Mouse (Mus musculus) mouse embryonic stem cell (cell line): ENCODE results near the gene Usp18.

Experiments
- in situ Hi-C, 2 experiments: fragments of 300-500 bp; cut with MboI; formaldehyde crosslinking; loops; 1 replicate in 1 of 2; 3 replicates in 1 of 2; pipeline ENCODE4 v1.14.3; 2019 to 2020; ENCODE audit warnings: low sequenced_read_pairs in 2 of 2, low pct_unique_long_range_greater_than_20kb in 1 of 2, mixed read lengths in 1 of 2; ENCODE audit not compliant: unreplicated experiment in 1 of 2

Gene Usp18

DNA sequence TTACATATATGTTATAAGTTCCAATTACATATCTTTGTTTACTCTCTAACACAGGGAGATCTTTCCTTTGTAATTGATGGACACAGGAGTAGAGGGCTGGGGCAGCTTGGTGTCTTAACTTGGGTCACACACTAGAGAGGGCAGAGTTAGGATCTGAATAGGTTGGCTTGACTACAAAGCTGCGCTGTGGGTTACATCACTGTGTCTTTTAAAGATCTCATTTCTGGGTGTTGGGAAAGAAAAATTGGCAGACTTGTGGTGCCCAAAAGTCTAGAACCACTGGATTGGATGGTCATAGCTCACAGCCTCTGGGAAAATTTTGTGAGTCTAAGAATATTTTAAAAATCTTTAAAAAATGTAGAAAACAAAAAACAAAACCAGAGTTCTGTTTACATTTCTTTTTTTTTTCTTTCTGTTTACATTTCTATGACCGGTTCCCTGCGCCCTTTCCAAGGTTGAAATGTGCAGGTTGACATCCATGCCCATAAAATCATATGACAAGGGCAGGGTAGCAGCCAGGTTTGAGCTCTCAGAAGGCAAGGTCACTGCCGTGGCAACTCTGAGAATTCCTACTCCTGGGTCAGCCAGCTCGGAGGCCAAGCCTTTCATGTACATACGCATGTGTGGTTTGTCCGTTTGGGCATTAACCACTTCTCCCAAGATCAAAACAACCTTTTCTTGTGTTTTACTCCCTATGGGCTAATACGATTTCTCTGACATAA is 23.7 kb upstream of the Usp18 start:
- in situ Hi-C loops: no loop called here

DNA sequence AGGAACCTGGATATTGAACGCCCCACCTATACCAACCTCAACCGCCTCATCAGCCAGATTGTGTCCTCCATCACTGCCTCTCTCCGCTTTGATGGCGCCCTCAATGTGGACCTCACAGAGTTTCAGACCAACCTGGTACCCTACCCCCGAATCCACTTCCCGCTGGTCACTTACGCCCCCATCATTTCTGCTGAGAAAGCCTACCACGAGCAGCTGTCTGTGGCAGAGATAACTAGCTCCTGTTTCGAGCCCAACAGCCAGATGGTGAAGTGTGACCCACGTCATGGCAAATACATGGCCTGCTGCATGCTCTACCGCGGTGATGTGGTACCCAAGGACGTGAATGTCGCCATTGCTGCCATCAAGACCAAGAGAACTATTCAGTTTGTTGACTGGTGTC is 22.7 kb upstream of the Usp18 start:
- in situ Hi-C loops: no loop called here

DNA sequence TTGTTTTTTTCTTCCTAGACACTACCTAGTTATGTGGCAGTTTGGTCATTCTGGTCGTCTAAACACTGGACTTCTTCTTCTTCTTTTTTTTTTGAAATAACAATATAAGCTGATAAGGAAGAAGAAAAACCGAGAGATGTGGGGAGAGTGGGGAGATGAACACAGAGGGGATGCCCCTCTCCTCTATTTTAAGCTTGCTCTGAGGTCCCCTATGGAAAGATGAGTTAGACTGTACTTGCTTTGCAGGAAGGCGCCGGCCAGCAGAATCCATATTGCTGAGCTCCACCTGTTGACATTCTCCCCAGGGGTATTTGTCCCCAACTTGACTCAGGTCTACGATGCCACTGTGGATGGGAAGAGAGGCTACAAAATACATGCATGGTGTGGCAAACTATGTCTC is 21.6 kb upstream of the Usp18 start:
- in situ Hi-C loops: no loop called here

DNA sequence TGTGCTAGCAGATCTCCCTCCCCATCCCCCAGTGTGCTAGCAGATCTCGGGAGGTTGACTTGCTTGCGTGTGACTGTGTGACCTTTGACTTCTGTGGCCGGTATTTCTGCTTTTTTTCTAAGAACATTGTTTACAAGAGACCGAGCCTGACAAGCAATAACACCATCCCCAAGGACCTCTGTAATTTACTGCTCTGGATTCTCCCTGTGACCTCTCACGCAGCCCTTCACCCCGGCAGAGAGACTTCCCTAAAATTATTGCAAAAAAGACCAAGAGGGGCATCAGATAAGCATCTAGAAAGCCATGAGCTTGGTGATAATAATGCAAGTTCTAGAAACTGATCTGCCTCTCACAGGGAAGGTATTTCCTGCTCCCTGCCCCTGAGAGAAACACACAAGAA is 20.7 kb upstream of the Usp18 start:
- in situ Hi-C loops: no loop called here

DNA sequence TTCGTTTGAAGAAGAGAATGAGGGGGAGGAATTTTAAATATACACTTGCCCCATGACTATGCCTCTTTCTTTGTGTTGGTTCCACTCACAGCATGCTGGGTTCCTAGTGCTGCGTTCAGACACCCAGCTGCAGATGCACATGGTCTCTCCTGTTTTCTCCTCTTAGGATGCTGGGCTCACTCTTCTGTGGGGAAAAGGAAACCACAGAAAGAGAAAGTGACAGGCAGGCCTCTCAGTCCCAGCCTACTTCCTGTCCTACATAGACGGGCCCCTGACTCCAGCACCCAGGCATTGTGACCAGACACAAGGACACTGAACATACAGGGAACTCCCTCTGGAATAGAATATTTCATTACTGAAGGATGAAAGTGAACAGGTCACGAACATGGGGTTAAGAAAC is 19.7 kb upstream of the Usp18 start:
- in situ Hi-C loops: no loop called here

DNA sequence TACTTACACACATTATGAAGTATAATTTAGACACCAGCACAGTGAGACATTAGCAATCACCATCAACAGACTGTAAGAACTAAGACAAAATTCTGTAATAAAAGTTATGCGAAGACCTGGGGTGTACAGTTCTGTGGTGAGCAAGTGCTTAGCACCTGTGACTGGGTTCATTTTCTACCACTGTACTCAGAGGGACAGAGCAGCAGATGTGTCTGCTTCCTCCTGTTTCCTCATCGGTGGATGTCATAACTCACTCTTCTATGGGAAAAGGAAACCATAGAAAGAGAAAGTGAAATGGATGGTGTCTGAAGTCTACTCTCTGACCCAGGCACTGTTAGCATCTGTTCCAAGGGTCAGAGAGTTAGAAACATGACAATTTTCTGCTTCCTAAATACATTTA is 19.0 kb upstream of the Usp18 start:
- in situ Hi-C loops: no loop called here

DNA sequence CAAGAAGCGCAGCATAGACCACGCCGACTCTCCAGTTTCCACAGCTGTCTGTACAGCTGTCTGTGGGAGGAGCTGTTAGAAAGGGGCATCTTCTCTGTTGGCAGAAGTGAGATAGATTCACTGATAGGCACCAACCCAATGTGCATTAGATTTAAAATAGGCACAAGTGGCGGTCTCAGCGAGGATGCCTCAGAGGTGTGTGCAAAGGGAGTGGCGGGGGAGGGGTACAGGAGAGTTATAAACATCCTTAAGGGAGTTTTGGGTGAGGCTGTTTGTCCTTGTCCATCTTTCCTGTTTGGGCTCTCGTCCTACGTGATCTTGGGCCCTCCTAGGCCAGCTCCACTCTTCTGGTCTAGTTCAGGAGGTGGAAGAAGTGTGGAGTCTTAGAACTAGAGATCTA is 17.3 kb upstream of the Usp18 start:
- in situ Hi-C loops: no loop called here

DNA sequence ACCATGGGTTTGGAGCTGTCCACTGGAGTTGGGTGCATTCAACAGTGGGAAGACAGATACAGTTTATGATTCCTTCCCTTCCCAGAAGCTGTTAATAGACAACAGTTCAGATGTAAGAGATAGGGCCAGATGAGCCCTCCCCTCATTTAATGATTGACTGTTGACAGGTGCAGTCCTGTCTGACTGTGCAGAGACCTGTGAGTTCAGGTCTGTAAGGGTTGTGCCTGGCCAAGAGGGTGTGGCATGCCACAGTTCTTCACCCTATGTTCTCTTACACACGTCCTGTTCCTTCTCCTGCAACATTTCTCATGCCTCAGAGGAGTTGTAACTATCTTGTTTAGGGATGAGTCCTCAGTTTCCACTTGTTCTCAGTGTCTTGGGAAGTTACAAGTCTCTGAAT is 13.1 kb upstream of the Usp18 start:
- in situ Hi-C loops: no loop called here

DNA sequence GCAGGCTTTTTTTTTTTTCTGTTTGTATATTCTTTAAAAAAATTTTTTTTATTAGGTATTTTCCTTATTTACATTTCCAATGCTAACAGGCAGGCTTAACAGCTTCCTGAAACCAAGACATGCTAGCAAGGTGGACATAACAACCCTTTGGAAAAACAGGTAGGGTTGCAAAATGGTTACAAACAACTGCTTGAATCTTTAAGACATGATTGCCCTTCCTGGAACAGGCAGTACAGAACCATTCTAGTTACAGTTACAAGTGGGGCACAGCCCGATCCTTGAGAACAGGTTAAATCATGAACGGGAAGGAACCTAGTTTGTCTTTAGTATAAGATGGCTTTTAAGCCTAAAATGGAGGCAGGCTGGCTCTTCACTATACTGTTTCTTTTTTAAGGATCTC is 9.3 kb upstream of the Usp18 start:
- in situ Hi-C loops: no loop called here

DNA sequence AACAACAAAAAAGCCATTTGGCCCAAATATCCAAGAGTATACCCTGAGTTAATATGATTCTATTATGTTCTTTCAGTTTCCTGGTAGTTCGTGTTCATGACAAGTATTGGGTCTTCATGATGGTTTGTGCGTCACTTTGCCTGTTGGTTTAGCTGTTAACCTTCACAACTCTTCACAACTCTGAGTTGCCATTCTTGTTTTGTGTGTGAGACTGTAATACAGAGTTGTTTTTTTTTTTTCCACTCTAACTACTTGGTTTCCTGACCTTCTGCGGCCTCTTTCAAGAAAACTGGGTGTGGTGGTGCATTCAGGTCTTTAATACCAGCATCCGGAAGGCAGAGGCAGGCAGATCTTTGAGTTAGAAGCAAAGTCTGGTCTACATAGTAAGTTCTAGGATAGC is 7.5 kb upstream of the Usp18 start:
- in situ Hi-C loops: no loop called here

DNA sequence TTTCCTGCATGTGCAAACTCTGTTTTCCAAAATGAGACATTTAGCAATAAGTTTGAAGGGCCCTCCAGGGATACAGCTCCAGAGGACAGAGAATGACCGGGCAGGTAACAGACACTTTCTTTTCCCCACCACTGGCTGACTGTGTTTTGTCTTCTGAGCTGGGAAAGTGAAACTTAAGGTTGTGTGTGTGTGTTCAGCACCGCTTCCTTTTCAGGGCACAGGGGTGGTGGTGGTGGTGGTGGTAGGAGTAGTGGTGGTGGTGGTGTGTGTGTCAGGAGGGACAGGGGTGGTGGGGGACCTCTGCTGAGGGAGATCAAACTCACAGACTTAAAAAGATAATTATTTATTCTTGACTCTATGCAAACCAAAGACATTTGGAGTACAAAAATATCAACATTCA is 3.9 kb upstream of the Usp18 start:
- in situ Hi-C loops: no loop called here

DNA sequence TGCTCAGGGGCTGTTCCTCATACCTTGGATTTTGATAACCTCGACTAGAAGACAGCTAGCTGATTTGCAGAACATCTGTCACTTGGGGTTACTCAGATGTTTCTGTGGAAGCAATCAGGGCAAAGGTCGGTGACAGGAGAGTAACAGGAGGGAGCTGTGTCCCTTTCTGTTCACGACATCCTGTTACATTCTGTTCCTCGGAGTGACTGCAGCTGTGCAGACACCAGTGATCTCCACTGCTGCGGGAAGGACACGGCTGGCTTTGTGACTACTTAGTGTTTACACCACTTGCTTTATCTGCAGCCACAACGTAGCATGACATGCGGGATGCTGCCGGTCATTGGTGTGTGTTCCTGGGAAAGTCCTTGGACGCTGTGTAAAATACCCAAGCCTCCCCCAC is 2.5 kb upstream of the Usp18 start:
- in situ Hi-C loops: no loop called here

DNA sequence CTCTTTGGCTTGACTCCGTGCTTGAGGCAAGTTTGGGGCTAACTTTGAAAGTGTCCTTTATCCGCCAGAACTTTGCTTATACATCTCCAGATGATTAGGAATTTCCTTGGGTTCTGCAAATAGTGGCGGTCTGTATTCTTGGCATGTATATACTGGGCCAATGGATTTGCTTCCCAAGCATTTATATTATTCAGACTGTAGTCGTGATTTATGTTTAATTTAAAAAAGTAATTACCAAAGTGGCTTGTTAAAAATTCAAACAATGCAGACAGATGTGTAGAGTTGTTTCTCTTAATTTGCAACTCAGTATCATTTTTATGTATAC is 293 bp downstream of the Usp18 start:
- in situ Hi-C loops: no loop called here

DNA sequence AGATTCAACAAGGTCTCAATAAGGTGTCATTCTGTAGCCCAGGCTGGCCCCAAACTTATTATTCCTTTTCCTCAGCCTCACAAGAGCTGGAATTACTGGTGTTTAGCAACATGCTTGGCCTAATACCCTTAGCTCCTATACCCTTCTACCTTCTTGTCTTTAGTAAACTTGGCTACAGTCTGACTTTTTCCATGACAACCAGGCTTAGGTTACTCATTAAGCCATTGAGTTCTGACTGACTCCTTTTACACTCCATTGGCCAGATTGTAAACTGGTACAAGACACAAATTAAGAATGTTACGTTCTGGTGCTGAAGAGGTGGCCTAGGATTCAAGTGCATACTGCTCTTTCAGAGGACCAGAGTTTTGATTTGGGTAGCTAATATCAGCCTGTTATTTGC is 4.7 kb downstream of the Usp18 start:
- in situ Hi-C loops: no loop called here

DNA sequence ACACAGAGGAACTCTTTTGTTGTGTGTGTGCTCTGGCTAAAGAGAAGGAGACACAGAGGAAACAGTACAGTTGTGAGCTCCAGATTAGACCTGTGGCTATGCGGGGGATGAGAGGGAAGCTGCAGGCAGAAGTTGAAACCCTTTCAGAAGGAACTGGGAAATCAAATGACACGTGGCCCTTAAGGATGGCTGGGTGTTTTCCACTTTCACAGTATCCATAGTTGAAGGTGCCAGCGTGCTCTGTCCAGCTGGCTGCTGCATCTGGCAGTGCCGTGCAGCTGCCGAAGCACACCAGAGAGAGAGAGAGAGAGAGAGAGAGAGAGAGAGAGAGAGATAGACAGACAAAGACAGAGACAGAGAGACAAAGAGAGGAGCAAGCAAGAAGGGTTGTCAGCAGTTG is 5.5 kb downstream of the Usp18 start:
- in situ Hi-C loops: no loop called here

DNA sequence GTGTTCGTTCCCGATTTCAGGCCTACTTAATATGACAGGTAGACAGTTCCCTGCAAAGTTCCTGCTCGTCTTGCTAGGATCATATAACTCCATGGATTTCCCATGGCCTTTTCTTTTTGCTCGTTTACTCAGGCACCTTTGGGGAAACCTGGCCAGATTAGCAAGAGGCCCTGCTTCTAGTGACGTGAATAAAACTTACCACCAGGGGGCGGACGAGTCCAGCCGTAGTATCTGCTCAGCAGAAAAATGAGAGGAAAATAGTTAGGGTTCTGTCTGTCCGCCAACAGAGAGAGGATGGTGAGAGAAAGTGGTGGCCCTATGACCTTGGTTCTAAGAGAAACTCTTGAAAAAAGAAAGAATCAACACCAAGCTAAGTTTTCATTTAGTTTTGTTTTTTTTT is 14.8 kb downstream of the Usp18 start:
- in situ Hi-C loops: loop anchor here in 1 of 2 experiments (10.0 kb wide), 1 partner anchor 274 kb away; no protein-coding TSS in a partner anchor

DNA sequence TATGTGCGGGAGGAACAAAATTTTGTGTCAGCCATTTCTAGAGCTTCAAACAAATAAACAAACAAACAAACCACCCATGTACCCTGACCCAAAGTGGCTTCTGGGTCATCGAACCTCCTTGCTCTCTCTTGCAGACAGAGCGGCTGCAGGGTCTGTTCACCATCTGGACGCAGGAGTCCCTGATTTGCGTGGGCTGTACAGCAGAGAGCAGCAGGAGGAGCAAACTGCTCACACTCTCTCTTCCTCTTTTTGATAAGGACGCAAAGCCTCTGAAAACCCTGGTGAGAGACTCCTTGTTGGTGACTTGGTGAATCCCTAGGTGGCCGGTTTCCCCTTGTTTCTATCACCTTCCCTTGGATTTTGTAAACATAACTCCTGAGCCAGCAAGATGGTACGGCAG is 15.5 kb downstream of the Usp18 start:
- in situ Hi-C loops: loop anchor here in 1 of 2 experiments (10.0 kb wide), 1 partner anchor 274 kb away; no protein-coding TSS in a partner anchor

DNA sequence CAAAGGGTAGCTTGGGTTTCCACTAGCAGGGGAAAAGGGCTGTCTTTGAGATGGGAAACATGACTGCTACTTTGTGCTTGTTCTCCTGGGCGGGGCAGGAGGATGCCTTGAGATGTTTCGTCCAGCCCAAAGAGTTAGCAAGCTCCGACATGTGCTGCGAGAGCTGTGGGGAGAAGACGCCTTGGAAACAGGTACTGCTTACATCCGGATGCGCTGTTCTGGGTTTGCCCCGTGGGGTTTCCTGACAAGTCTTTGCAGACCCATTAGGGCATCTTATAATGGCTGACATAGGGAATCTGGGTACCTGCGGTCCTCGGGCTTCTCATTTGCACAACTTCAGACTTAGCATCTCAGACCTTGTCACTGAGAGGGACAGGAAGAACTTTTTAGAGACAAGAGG is 16.3 kb downstream of the Usp18 start:
- in situ Hi-C loops: loop anchor here in 1 of 2 experiments (10.0 kb wide), 1 partner anchor 273 kb away; no protein-coding TSS in a partner anchor

DNA sequence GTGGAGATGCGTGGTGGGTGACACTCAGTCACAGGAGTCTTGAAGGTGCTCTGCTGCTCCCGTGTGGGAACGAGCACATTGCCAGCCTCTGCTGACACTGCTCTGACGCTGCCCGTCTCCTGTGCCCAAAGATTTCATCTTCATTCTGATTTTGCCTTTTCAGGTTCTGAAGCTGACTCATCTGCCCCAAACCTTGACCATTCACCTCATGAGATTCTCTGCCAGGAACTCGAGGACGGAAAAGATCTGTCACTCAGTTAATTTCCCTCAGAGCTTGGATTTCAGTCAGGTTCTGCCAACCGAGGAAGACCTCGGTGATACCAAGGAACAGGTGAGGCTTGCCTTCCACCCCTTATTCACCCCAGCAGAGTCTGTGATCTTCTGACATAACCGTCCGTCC is 16.8 kb downstream of the Usp18 start:
- in situ Hi-C loops: loop anchor here in 1 of 2 experiments (10.0 kb wide), 1 partner anchor 272 kb away; no protein-coding TSS in a partner anchor

DNA sequence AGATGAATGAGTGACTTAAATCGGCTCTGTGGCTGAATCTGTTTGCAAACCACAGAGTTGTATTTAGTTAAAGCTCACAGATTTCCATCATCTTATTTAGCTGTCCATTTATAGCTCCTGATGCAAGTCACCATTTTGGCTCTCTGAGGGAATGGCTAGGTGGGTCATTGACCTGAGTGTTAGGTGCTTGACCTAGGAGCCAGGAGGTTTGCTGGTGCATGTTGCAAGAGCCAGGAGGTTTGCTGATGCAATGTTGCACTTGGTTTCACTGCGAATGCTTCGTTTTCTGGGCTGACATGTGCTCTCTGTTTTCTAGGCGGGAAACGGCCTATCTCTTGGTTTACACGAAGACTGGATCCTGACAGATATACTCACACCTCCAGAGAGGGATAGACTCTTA is 24.4 kb downstream of the Usp18 start:
- in situ Hi-C loops: no loop called here

DNA sequence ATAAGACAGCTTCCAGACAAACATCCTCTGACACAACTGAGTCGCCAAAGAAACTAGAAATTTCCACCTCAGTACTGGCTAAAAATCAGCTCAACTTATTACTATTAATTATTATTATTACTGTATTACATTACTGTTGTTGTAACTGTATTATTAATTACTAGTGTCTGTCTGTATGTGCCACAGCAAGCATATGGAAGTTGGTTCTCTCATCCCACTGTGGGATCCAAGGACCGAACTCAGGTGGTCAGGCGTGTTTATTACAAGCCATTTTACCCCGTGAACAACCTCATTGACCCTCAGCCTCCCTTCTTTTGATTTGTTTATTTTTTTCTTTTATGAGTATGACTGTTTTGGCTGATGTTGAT is 26.0 kb downstream of the Usp18 start:
- in situ Hi-C loops: no loop called here
